Mouse (Mus musculus): ENCODE results near the gene Stx8. TPM values are rescaled to one million over a fixed set of nuclear protein-coding genes. Genes with fewer than 3 reads are reported as not detected.

Gene Stx8
- polyA plus RNA-seq, 1 experiment from 2014 or later, result 33.8 TPM

DNA sequence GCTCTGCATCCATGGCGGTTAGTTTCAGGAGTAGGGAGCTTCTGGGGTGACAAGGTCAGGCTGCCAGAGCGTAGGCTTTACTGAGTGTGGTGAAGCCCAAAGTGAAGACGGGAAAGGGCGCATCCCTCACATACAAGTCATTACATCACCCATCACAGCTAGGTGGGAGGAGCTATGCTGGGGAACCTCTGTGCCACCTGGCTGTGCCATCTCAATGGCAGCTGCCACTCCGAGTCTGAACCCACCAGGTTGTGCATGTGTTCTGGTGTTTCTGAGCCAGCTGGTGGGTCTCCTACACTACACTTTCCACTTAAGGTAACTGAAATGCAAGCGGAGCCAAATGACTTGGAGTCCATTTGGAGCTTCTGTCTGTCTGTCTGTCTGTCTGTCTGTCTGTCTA is 261.8 kb downstream of the Stx8 start:
- ATAC-seq, result no peak
- no peak overlapping the region for H3K9ac ChIP-seq
- H3K27me3 ChIP-seq (replicated peaks), result 0 out of 2 replicates have a peak, but pooled peaks cover 3% of the 10 kb centered on the region
- WGBS (ENCODE audit: insufficient replicate concordance), result 72% methylated on average over 6 of the region's 6 CpGs
- no peaks in the 10 kb centered on the region for H3K36me3 ChIP-seq
- H3K27ac ChIP-seq, result no peak overlapping the region
- H3K4me1 ChIP-seq, result no peaks in the 10 kb centered on the region
- H3K4me2 ChIP-seq, result no peak overlapping the region
- H3K4me3 ChIP-seq, result no peak overlapping the region
- no peaks in the 10 kb centered on the region for H3K9me3 ChIP-seq (replicated peaks)

DNA sequence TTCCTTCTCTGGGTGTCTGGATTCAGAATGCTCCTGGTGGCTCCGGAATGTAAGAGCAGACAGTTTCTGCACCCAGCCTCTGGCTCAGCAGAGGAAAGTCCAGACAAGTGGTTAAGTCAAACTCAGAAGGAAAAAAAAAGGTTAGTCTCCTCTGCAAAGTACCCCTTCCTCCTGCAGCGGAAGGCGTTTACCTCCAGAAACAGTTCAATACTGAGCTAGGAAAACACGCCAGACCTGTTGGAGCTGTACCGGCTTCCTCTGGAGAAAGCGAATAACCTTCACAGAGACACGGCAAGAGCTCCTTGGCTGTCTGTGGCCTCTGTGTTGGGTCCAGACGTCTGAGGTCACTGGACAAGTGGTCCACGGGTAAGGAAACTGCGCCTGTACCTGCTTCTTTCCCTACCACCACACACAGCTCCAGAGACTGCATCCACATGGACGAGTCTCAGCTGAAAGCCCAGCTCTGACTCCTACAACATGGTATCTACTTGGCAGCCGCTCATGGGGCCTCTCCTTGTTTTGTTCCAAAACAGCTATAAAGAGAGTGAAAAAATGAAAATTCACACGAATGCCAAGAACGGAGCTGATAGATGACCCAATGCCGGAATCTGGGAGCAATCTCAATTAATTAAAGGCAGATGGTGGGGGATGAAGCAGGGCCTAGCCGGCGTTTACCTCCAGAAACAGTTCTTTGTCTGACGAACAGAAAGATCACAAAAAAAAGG is 263.1 kb downstream of the Stx8 start:
- Histone ChIP-seq H3K4me3 (no peak overlapping the region), H3K27me3 (replicated peaks) (0 out of 2 replicates have a peak, but pooled peaks cover 3% of the 10 kb centered on the region), H3K4me2 (no peak overlapping the region), H3K9me3 (replicated peaks) (no peaks in the 10 kb centered on the region), H3K27ac (no peak overlapping the region), H3K36me3 (no peaks in the 10 kb centered on the region), H3K9ac (no peak overlapping the region), H3K4me1 (no peaks in the 10 kb centered on the region)
- no peak for ATAC-seq
- 65% methylated on average over 18 of the region's 18 CpGs for WGBS (ENCODE audit: insufficient replicate concordance)

DNA sequence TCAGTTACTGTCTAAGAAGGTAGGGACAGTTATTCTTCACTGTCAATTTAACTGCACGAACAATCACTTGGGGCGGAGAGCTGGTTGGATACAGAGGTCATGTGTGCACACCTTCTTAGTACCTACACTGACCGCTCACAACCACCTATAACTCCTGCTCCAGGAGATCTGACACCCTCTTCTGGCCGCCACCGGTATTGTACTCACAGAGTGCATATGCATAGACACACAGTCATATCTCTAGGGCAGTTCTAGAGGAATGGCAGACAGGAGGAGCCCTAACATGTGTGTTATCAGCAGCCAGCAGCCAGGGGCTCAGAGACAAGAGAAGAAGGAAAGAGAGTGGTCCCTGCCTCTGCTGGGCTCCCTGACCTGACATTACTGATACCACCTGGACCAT is 265.6 kb downstream of the Stx8 start:
- no peak for ATAC-seq
- no peak overlapping the region for H3K4me2 ChIP-seq
- no peaks in the 10 kb centered on the region for H3K4me1 ChIP-seq
- WGBS (ENCODE audit: insufficient replicate concordance), result 80% methylated on average over 5 of the region's 5 CpGs
- no peak overlapping the region for H3K9ac ChIP-seq
- no peak overlapping the region for H3K4me3 ChIP-seq
- H3K27me3 ChIP-seq (replicated peaks), result 0 out of 2 replicates have a peak, but pooled peaks cover 3% of the 10 kb centered on the region
- H3K36me3 ChIP-seq, result no peaks in the 10 kb centered on the region
- H3K27ac ChIP-seq, result no peak overlapping the region
- no peaks in the 10 kb centered on the region for H3K9me3 ChIP-seq (replicated peaks)

DNA sequence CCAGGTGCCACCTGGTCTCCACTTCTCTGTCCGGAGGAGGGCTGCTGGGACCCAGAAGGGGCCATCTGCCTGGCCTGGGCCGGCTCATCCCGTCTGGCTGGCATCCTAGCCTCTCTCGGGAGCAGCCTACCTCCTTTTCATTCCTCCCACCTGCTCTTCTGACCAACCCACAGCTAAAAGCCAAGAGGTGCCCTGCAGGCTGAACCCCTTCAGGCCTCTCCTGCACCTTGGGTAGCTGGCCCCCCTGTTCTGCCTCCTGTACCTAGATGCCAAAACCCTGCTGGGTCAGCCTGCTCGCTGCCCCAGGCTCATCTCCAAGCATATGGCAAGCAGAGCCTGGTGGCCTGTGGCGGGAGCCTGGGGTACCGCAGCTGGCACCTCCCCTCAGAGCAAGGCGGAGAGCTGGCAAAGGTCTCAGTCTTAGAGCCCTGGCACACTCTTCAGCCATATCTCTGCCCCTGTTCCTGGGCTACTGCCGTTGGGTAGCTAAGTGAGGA is 267.5 kb downstream of the Stx8 start:
- no peak for ATAC-seq
- Histone ChIP-seq H3K9me3 (replicated peaks) (no peaks in the 10 kb centered on the region), H3K27ac (no peak overlapping the region), H3K4me2 (no peak overlapping the region), H3K4me1 (no peaks in the 10 kb centered on the region), H3K4me3 (no peak overlapping the region), H3K27me3 (replicated peaks) (no peaks in the 10 kb centered on the region), H3K36me3 (no peaks in the 10 kb centered on the region), H3K9ac (no peak overlapping the region)
- 65% methylated on average over 9 of the region's 9 CpGs for WGBS (ENCODE audit: insufficient replicate concordance)

DNA sequence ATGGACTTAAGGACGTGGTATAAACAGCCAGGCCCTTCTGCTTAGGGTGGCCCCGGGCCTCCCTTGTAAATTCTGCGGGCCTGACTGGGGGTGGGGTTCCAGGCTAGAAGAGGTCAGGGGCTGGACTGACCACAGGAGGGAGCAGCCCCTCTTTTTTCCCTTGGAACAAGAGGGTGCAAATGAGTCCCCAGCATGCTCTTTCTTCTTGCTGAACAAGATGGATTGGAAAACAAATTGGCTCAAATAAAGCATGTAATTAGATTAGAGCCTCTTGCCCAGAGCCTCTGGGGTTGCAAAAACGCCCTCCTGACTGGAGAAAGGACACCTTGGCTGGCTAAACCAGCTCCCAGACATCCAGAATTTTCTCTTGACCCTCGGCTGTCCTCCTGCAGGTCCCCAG is 273.8 kb downstream of the Stx8 start:
- no peaks in the 10 kb centered on the region for H3K9me3 ChIP-seq (replicated peaks)
- no peak for ATAC-seq

DNA sequence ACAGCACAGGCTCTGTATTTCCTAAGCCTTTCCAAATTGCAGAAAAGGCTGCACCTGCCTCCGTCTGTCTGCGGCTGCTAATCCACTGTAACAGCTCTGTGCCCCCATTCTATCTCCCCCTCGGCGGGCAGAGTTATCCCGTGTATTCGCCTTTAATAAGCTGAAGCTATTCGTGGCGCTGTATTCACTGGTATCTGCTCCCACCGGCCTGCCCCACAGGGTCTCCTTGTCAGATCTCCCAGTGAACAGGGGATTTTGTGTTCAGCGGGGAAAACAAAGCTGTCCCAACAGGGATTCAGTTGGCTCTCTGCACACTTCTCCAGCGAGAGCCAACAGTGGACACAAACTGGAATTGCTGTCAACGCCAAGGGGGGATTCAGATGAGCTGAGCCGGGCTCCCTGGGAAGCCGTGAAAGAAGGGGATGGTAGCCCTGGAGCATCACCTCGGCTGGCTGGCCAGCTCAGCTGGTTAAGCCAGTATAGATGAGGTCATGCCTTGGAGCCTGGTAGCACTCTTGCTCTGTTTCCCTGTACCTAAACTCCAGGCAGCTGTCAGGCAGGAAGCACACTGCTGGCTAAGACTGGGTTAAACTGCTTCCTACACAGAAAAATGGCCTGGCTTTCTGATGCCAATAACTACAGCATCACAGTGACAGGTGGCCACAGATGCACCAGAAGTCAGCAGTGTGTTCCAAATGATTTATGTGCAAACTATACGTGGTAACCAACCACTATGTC is 278.4 kb downstream of the Stx8 start:
- H3K4me1 ChIP-seq, result no peaks in the 10 kb centered on the region
- H3K9ac ChIP-seq, result no peak overlapping the region
- H3K27me3 ChIP-seq (replicated peaks), result 0 out of 2 replicates have a peak, but pooled peaks cover 3% of the 10 kb centered on the region
- no peak overlapping the region for H3K4me3 ChIP-seq
- no peak overlapping the region for H3K27ac ChIP-seq
- H3K4me2 ChIP-seq, result no peak overlapping the region
- no peaks in the 10 kb centered on the region for H3K9me3 ChIP-seq (replicated peaks)
- 64% methylated on average over 16 of the region's 16 CpGs for WGBS (ENCODE audit: insufficient replicate concordance)
- H3K36me3 ChIP-seq, result no peaks in the 10 kb centered on the region
- ATAC-seq, result no peak

More for the DNA sequence above, 273.8 kb downstream of the Stx8 start:
- H3K9ac ChIP-seq, result no peak overlapping the region
- H3K27ac ChIP-seq, result no peak overlapping the region
- H3K4me3 ChIP-seq, result no peak overlapping the region
- no peak overlapping the region for H3K4me2 ChIP-seq
- H3K36me3 ChIP-seq, result no peaks in the 10 kb centered on the region
- 41% methylated on average over 5 of the region's 5 CpGs for WGBS (ENCODE audit: insufficient replicate concordance)
- H3K4me1 ChIP-seq, result no peaks in the 10 kb centered on the region
- no peaks in the 10 kb centered on the region for H3K27me3 ChIP-seq (replicated peaks)

DNA sequence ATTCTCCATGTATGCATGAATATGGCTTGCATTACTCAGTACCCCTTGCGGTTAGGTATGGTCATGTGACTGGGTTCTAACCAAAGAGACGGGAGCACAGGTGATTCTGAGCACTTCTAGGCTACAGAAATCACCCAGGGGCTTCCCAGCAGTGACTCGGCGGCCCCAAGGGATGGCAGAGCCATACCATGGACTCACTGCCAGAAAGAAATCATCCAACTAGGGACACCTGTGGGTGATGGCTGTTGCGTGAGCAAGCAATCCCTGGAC is 278.9 kb downstream of the Stx8 start:
- Histone ChIP-seq H3K36me3 (no peaks in the 10 kb centered on the region), H3K27me3 (replicated peaks) (0 out of 2 replicates have a peak, but pooled peaks cover 3% of the 10 kb centered on the region), H3K4me2 (no peak overlapping the region), H3K27ac (no peak overlapping the region), H3K4me1 (no peaks in the 10 kb centered on the region), H3K9ac (no peak overlapping the region), H3K4me3 (no peak overlapping the region), H3K9me3 (replicated peaks) (no peaks in the 10 kb centered on the region)
- 75% methylated on average over 5 of the region's 5 CpGs for WGBS (ENCODE audit: insufficient replicate concordance)
- no peak for ATAC-seq

DNA sequence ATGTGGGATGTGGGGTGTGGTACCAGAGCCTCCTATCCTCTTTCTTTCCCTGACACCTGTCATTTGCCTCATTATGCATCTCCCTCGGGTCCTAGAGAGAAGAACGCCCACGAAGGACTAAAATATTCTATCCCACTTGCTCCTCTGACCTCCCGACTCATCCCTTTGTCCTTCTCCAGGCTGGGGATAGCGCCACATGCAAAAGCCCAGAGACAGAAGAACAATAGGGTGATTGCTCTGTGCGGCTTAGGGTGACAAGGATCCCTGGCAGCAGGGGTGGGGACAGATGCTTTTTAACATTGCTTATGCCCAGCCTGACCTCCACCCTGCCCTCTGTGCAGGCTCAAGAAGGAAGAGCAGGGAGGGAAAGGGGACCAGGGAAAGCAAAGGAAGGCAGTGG is 281.9 kb downstream of the Stx8 start:
- no peak overlapping the region for H3K4me2 ChIP-seq
- 0 out of 2 replicates have a peak, but pooled peaks cover 3% of the 10 kb centered on the region for H3K27me3 ChIP-seq (replicated peaks)
- H3K4me3 ChIP-seq, result no peak overlapping the region
- no peaks in the 10 kb centered on the region for H3K4me1 ChIP-seq
- no peak overlapping the region for H3K9ac ChIP-seq
- H3K27ac ChIP-seq, result no peak overlapping the region
- 43% methylated on average over 6 of the region's 6 CpGs for WGBS (ENCODE audit: insufficient replicate concordance)
- no peaks in the 10 kb centered on the region for H3K36me3 ChIP-seq
- ATAC-seq, result no peak
- H3K9me3 ChIP-seq (replicated peaks), result no peaks in the 10 kb centered on the region

DNA sequence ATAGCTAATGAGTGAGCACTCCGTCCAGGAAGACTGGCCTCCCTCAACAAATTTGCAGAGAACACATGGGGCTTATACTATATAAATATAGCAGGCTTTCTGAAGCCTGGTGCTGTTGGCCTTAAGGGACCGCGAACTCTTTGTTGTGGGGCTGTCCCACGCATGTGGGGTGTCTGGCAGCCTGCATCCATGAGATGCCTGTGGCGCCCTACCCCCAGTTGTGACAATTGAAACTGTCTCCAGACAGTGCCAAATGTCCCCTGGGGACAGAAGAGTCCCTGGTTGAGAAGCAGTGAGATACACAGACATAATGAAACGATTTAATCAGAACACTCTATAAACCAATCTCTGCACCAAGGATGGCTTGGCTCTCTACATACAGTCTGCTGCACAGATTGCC is 284.1 kb downstream of the Stx8 start:
- no peak for ATAC-seq
- H3K9me3 ChIP-seq (replicated peaks), result no peaks in the 10 kb centered on the region
- no peak overlapping the region for H3K4me2 ChIP-seq
- H3K36me3 ChIP-seq, result no peaks in the 10 kb centered on the region
- H3K27ac ChIP-seq, result no peak overlapping the region
- no peaks in the 10 kb centered on the region for H3K4me1 ChIP-seq
- no peak overlapping the region for H3K9ac ChIP-seq
- H3K27me3 ChIP-seq (replicated peaks), result 0 out of 2 replicates have a peak, but pooled peaks cover 3% of the 10 kb centered on the region
- WGBS (ENCODE audit: insufficient replicate concordance), result 74% methylated on average over 6 of the region's 6 CpGs
- no peak overlapping the region for H3K4me3 ChIP-seq

DNA sequence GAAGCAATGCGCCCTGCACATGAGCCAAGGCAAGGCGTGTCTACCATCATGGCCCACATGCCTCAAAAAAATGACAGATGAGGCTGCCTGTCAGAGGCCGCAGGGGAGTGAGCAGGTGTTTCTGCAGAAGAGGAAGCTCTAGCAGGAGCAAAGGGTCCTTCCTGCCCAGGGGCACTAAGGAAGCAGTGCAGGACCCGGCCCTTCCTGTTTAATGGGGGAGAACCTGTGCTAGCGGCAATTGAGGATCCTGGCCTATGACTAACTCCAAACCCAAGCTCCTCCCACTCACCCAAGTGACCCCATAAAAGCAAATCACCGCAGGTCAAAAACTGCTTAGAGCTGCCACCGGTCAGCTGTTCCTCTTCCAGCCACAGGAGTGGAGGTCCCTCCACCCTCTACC is 287.5 kb downstream of the Stx8 start:
- H3K4me2 ChIP-seq, result no peak overlapping the region
- H3K4me1 ChIP-seq, result no peaks in the 10 kb centered on the region
- no peak for ATAC-seq
- WGBS (ENCODE audit: insufficient replicate concordance), result 53% methylated on average over 7 of the region's 7 CpGs
- no peaks in the 10 kb centered on the region for H3K36me3 ChIP-seq
- no peak overlapping the region for H3K4me3 ChIP-seq
- no peaks in the 10 kb centered on the region for H3K27me3 ChIP-seq (replicated peaks)
- no peak overlapping the region for H3K9ac ChIP-seq
- no peaks in the 10 kb centered on the region for H3K9me3 ChIP-seq (replicated peaks)
- H3K27ac ChIP-seq, result no peak overlapping the region

All from liver, embryonic 12.5 days (tissue).